Mouse (Mus musculus) liver, embryonic 13.5 days (tissue): ENCODE measurements around the gene Bri3bp. TPM values are rescaled to one million over a fixed set of nuclear protein-coding genes. Genes with fewer than 3 reads are reported as not detected.

ENCODE experiments used
- ATAC-seq: fragments of 200-750 bp; cut with Nextera tagmentation; 2 replicates; pipeline ENCODE4 v1.8.0; 2017; ENCODE audit warnings: low read depth, mild to moderate bottlenecking, moderate number of reproducible peaks, moderate library complexity
- DNase-seq: peaks from one replicate; pipeline ENCODE4 v3.0.0; 2022
- H3K27ac ChIP-seq: fragments of 300-500 bp; sonication (generic); 2 replicates; pipeline ENCODE4 v1.5.1; 2015; ENCODE audit warnings: moderate library complexity, mild to moderate bottlenecking, inconsistent platforms
- H3K27me3 ChIP-seq: fragments of 300-500 bp; sonication (generic); 2 replicates; pipeline ENCODE4 v1.6.1; 2015; ENCODE audit warnings: mild to moderate bottlenecking, inconsistent platforms
- H3K36me3 ChIP-seq: fragments of 300-500 bp; sonication (generic); 2 replicates; pipeline ENCODE4 v1.6.1; 2015; ENCODE audit warnings: mild to moderate bottlenecking, inconsistent platforms
- H3K4me1 ChIP-seq: fragments of 300-500 bp; sonication (generic); replicated peaks from 2 replicates; pipeline ENCODE4 v1.6.1; 2015; ENCODE audit warnings: inconsistent platforms
- H3K4me2 ChIP-seq: fragments of 300-500 bp; sonication (generic); 2 replicates; pipeline ENCODE4 v1.6.1; 2015; ENCODE audit warnings: inconsistent platforms, mild to moderate bottlenecking, moderate library complexity
- H3K4me3 ChIP-seq: fragments of 300-500 bp; sonication (generic); replicated peaks from 2 replicates; pipeline ENCODE4 v1.5.1; 2015; ENCODE audit warnings: mild to moderate bottlenecking, inconsistent platforms
- H3K9ac ChIP-seq: fragments of 300-500 bp; sonication (generic); 2 replicates; pipeline ENCODE4 v1.6.1; 2015; ENCODE audit warnings: mild to moderate bottlenecking, inconsistent platforms
- H3K9me3 ChIP-seq: fragments of 300-500 bp; sonication (generic); replicated peaks from 2 replicates; pipeline ENCODE4 v1.6.1; 2016; ENCODE audit warnings: inconsistent platforms
- WGBS: fragments of 180-500 bp; shearing (Covaris S2); methylation state at CpG from one replicate; pipeline ENCODE4 v1.1.7; 2015; ENCODE audit not compliant: insufficient replicate concordance; 5-methylcytosine and 5-hydroxymethylcytosine counted together
- polyA plus RNA-seq: library from polyadenylated mRNA; unstranded; fragments of >200 nt; fragmentation: Nextera tagmentation; extraction: Ambion mirVana; gene quantifications from 2 replicates; pipeline ENCODE4 v1.2.1, GENCODE M21; 2015

Bri3bp gene
- polyA plus RNA-seq, 1 experiment from 2014 or later = 31.8 TPM

DNA sequence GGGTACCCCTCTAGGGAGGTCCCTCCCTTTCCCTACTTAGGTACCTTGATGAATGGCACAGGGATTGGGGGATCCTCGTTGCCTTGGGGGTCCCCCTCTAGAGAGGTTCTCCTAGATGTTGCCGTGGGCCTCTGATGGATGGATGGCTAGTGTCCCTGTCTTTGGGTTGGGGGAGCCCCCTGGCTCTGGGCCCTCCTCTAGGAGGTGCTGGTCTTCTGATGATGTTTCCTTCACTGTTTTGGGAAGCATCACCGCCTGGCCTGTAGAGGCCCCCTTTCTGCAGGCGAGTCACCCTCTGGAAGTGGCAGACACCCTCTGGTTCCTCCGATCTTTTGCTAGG lies 34.9 kb downstream of the Bri3bp start:
- Histone ChIP-seq H3K27ac (peak overlapping the region; percentile 73), H3K4me1 (peaks cover 53% of the 10 kb centered on the region)
- ATAC-seq = no peak; the same call in 1 of the 2 replicates

DNA sequence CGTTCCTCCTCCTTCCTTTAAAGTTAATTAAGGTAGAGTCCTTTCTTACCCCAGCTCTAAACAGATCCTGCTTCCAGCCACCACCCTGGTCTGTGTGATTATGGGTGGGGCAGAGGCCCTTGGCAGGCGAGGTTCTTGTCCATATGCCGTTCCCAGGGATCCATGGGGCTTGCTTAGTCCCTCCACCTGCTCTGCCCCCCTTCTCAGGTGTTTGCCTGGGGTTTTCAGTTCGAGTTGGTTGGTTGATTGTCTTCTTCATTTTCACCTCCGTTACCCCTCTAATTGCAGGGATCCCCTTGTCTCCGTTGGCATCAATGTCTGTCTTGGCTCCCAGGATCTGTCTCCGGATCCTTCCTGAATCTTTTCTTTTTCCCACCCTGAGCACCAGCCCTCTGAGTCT lies 35.4 kb downstream of the Bri3bp start:
- no peak for ATAC-seq
- Histone ChIP-seq H3K9ac (peak overlapping the region; percentile 88), H3K27ac (peak overlapping the region; percentile 73; the same call in 1 of the 2 replicates)

More for the DNA sequence above, 34.9 kb downstream of the Bri3bp start:
- Histone ChIP-seq H3K36me3 (peaks cover 5% of the 10 kb centered on the region; the same call in 1 of the 2 replicates), H3K27me3 (no peaks in the 10 kb centered on the region), H3K9ac (peak overlapping the region; percentile 88), H3K4me3 (peak overlapping the region; percentile 79), H3K9me3 (no peaks in the 10 kb centered on the region), H3K4me2 (peak overlapping the region; percentile 99)
- WGBS = 35% methylated on average over 5 of the region's 5 CpGs
- no peak for DNase-seq

DNA sequence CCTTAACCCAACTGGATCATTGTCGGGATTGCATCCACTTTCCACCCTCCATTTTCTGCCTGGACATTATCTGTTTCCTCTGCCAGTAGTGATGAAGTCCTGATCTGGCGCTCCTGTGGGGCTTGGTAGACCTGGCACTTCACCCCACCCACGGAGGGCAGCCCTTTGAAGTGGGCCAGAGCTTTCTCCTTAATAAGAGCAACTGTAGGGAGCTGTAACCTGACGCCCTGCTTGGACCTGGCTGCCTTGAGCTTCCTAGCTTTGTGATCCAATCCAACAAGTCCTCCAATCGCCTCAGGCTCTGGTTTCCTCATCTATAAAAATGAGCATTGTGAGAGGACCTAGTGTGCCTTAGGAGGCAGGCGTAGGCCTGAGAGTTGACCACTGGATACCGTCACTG lies 36.2 kb downstream of the Bri3bp start:
- H3K4me1 ChIP-seq = peaks cover 53% of the 10 kb centered on the region
- 70% methylated on average over 7 of the region's 7 CpGs for WGBS

More for the DNA sequence above, 35.4 kb downstream of the Bri3bp start:
- Histone ChIP-seq H3K27me3 (no peaks in the 10 kb centered on the region), H3K4me3 (peak overlapping the region; percentile 79), H3K9me3 (no peaks in the 10 kb centered on the region), H3K4me1 (peaks cover 53% of the 10 kb centered on the region), H3K36me3 (peaks cover 5% of the 10 kb centered on the region; the same call in 1 of the 2 replicates), H3K4me2 (peak overlapping the region; percentile 99)
- no peak for DNase-seq
- 53% methylated on average over 7 of the region's 7 CpGs for WGBS

GRCm38 (mm10) chr5:125478037-125478436 lies 36.7 kb downstream of the Bri3bp start:
- H3K4me2 ChIP-seq = peak overlapping the region; percentile 17; the same call in 1 of the 2 replicates
- ATAC-seq = no peak
- DNase-seq = no peak
- no peaks in the 10 kb centered on the region for H3K9me3 ChIP-seq
- no peak overlapping the region for H3K4me3 ChIP-seq
- peaks cover 53% of the 10 kb centered on the region for H3K4me1 ChIP-seq
- no peak overlapping the region for H3K27ac ChIP-seq
- no peaks in the 10 kb centered on the region for H3K27me3 ChIP-seq
- H3K9ac ChIP-seq = no peak overlapping the region
- H3K36me3 ChIP-seq = peaks cover 13% of the 10 kb centered on the region
- 78% methylated on average over 7 of the region's 7 CpGs for WGBS

More for the DNA sequence above, 36.2 kb downstream of the Bri3bp start:
- DNase-seq (no peak), ATAC-seq (no peak)
- H3K4me3 ChIP-seq = peak overlapping the region; percentile 79; the same call in 1 of the 2 replicates
- H3K27me3 ChIP-seq = no peaks in the 10 kb centered on the region
- peak overlapping the region; percentile 99 for H3K4me2 ChIP-seq
- no peak overlapping the region for H3K27ac ChIP-seq
- peak overlapping the region; percentile 88; the same call in 1 of the 2 replicates for H3K9ac ChIP-seq
- peaks cover 8% of the 10 kb centered on the region for H3K36me3 ChIP-seq
- no peaks in the 10 kb centered on the region for H3K9me3 ChIP-seq

GRCm38 (mm10) chr5:125479376-125479775 lies 38.0 kb downstream of the Bri3bp start:
- H3K4me3 ChIP-seq = no peak overlapping the region
- no peak overlapping the region for H3K4me2 ChIP-seq
- H3K36me3 ChIP-seq = peaks cover 23% of the 10 kb centered on the region
- H3K9ac ChIP-seq = no peak overlapping the region
- WGBS = 85% methylated on average over 3 of the region's 3 CpGs
- no peak overlapping the region for H3K27ac ChIP-seq
- peaks cover 52% of the 10 kb centered on the region for H3K4me1 ChIP-seq
- H3K27me3 ChIP-seq = no peaks in the 10 kb centered on the region
- no peaks in the 10 kb centered on the region for H3K9me3 ChIP-seq
- ATAC-seq (no peak), DNase-seq (no peak)

GRCm38 (mm10) chr5:125480434-125481231 lies 39.3 kb downstream of the Bri3bp start:
- Histone ChIP-seq H3K36me3 (peaks cover 34% of the 10 kb centered on the region), H3K9ac (no peak overlapping the region), H3K27me3 (no peaks in the 10 kb centered on the region), H3K4me2 (no peak overlapping the region), H3K27ac (no peak overlapping the region), H3K4me3 (no peak overlapping the region), H3K4me1 (peaks cover 43% of the 10 kb centered on the region), H3K9me3 (no peaks in the 10 kb centered on the region)
- ATAC-seq (no peak), DNase-seq (no peak)
- 68% methylated on average over 11 of the region's 11 CpGs for WGBS

DNA sequence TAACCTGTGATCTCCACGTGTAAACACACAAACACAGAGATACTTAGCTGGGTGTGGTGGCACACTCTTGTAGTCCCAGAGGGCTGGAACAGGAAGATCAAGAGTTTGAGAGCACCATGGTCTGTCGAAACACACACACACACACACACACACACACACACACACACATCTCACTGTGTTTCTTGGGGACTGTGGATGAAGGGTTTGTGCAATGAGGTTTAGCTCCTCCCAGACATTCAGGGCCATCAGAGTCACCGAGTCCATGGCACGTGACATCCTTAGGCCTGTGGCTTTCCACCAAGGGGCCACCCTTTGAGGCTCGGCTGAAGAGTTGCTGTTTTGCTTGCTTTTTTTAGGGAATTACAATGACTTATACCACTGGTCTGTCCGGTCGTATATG lies 41.1 kb downstream of the Bri3bp start:
- H3K27ac ChIP-seq = no peak overlapping the region
- H3K4me2 ChIP-seq = no peak overlapping the region
- ATAC-seq (no peak), DNase-seq (no peak)
- no peak overlapping the region for H3K9ac ChIP-seq
- no peaks in the 10 kb centered on the region for H3K27me3 ChIP-seq
- H3K36me3 ChIP-seq = peaks cover 45% of the 10 kb centered on the region
- no peaks in the 10 kb centered on the region for H3K9me3 ChIP-seq
- no peak overlapping the region for H3K4me3 ChIP-seq
- peaks cover 26% of the 10 kb centered on the region for H3K4me1 ChIP-seq
- WGBS = 68% methylated on average over 7 of the region's 7 CpGs

DNA sequence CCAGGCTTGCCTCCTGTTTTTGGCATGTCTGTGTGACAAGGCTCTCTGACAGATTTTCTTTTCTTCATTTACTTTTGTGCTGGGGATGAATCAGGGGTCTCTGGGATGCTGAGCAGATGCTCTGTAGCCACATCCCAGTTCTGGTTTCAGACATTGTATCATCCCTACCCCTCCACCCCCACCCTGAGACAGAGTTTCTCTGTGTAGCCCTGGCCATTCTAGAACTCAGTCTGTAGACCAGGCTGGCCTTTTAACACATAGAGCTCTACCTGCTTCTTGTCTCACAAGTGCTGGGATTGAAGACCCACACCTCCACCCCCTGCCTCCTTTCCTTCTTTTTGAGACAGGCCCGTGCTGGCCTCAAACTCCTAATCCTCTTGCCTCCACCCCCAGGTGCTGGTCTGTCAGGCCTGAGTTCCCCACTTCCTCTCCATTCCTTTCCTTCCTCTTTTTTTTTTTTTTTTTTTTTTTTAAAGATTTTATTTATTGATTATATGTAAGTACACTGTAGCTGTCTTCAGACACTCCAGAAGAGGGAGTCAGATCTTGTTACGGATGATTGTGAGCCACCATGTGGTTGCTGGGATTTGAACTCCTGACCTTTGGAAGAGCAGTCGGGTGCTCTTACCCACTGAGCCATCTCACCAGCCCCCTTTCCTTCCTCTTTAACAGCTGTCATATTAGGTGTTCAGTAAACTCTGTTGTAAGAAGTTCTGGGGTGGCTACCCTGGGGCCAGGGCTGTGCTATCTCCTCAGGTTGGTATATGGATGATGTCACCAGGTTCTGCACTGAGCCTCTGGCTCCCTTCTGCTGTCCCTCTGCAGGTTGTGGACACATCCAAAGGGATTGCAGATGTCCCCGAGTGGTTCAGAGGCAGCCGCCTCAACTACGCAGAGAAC lies 42.6 kb downstream of the Bri3bp start:
- no peak overlapping the region for H3K4me3 ChIP-seq
- DNase-seq (no peak), ATAC-seq (peak; percentile 38; the same call in 1 of the 2 replicates)
- H3K4me2 ChIP-seq = no peak overlapping the region
- H3K27ac ChIP-seq = 0 out of 2 replicates have a peak overlapping the region, but pooled peaks have one; percentile 47
- 59% methylated on average over 6 of the region's 6 CpGs for WGBS
- H3K27me3 ChIP-seq = no peaks in the 10 kb centered on the region
- H3K9ac ChIP-seq = no peak overlapping the region
- H3K36me3 ChIP-seq = peaks cover 51% of the 10 kb centered on the region
- H3K9me3 ChIP-seq = no peaks in the 10 kb centered on the region
- H3K4me1 ChIP-seq = peaks cover 16% of the 10 kb centered on the region

GRCm38 (mm10) chr5:125485031-125485778 lies 43.8 kb downstream of the Bri3bp start:
- Histone ChIP-seq H3K36me3 (peaks cover 54% of the 10 kb centered on the region), H3K4me3 (no peak overlapping the region), H3K27me3 (no peaks in the 10 kb centered on the region), H3K9me3 (no peaks in the 10 kb centered on the region), H3K27ac (peak overlapping the region; percentile 47), H3K9ac (no peak overlapping the region; the same call in 1 of the 2 replicates), H3K4me2 (no peak overlapping the region), H3K4me1 (peaks cover 16% of the 10 kb centered on the region)
- 75% methylated on average over 4 of the region's 4 CpGs for WGBS
- ATAC-seq (no peak), DNase-seq (no peak)

GRCm38 (mm10) chr5:125486088-125486487 lies 44.7 kb downstream of the Bri3bp start:
- H3K36me3 ChIP-seq = peaks cover 60% of the 10 kb centered on the region
- WGBS = 68% methylated on average over 1 of the region's 1 CpGs

More at GRCm38 (mm10) chr5:125486088-125486487, 44.7 kb downstream of the Bri3bp start:
- H3K4me3 ChIP-seq = no peak overlapping the region
- no peak for DNase-seq
- H3K27ac ChIP-seq = no peak overlapping the region
- no peaks in the 10 kb centered on the region for H3K9me3 ChIP-seq
- H3K9ac ChIP-seq = no peak overlapping the region
- peaks cover 12% of the 10 kb centered on the region for H3K4me1 ChIP-seq
- no peak for ATAC-seq
- no peaks in the 10 kb centered on the region for H3K27me3 ChIP-seq
- no peak overlapping the region for H3K4me2 ChIP-seq
